Mouse (Mus musculus) hindbrain, embryonic 10.5 days (tissue): ENCODE data around the gene Serpine1. TPM values are rescaled to one million over a fixed set of nuclear protein-coding genes. Genes with fewer than 3 reads are reported as not detected.
A peak's percentile ranks its signal among the peaks of the same experiment; 100 is the strongest.

ENCODE experiments used
- DNase-seq: peaks from one replicate; pipeline ENCODE4 v3.0.0-alpha.2; 2017; ENCODE audit warnings: low spot score
- H3K27ac ChIP-seq: fragments of 300-500 bp; sonication (generic); 2 replicates; pipeline ENCODE4 v1.5.1; 2016; ENCODE audit warnings: mild to moderate bottlenecking, moderate library complexity
- H3K27me3 ChIP-seq: fragments of 300-500 bp; sonication (generic); 2 replicates; pipeline ENCODE4 v1.6.1; 2016; ENCODE audit warnings: mild to moderate bottlenecking; ENCODE audit not compliant: poor library complexity, insufficient read depth, severe bottlenecking
- H3K36me3 ChIP-seq: fragments of 300-500 bp; sonication (generic); 2 replicates; pipeline ENCODE4 v1.6.1; 2016; ENCODE audit warnings: mild to moderate bottlenecking, moderate library complexity
- H3K4me1 ChIP-seq: fragments of 300-500 bp; sonication (generic); replicated peaks from 2 replicates; pipeline ENCODE4 v1.6.1; 2016; ENCODE audit warnings: mild to moderate bottlenecking
- H3K4me3 ChIP-seq: fragments of 300-500 bp; sonication (generic); 2 replicates; pipeline ENCODE4 v1.5.1; 2016; ENCODE audit warnings: mild to moderate bottlenecking, moderate library complexity
- H3K9me3 ChIP-seq: fragments of 300-500 bp; sonication (generic); 2 replicates; pipeline ENCODE4 v1.6.1; 2016; ENCODE audit warnings: mild to moderate bottlenecking, moderate library complexity
- WGBS: fragments of 180-500 bp; shearing (Covaris S2); methylation state at CpG from one replicate; pipeline ENCODE4 v1.1.7; 2016; 5-methylcytosine and 5-hydroxymethylcytosine counted together
- polyA plus RNA-seq: library from polyadenylated mRNA; unstranded; fragments of >200 nt; fragmentation: Nextera tagmentation; extraction: Ambion mirVana; gene quantifications from 2 replicates; pipeline ENCODE4 v1.2.1, GENCODE M21; 2016

Serpine1 gene
- polyA plus RNA-seq, 1 experiment from 2014 or later, result not detected

DNA sequence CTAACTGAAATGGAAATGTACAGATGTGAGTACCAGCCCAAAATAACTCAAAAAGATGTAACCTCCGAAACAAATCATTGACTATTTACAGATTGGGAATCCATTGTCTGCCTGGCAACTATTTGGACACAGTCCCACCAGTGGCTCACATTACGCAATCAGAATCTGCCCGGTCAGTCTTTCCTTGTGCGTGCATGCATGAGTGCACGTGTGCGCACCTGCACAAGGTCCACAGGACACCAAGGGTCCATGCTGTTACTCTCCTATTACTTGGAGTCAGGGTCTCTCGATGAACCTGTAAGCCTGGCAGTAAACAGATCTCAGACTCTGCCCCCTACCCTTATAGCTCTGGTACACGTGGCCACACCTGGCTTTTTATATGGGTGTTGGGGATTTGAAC lies 35.6 kb upstream of the Serpine1 start:
- Histone ChIP-seq H3K27ac (no peak overlapping the region), H3K27me3 (no peaks in the 10 kb centered on the region), H3K4me1 (peaks cover 15% of the 10 kb centered on the region), H3K4me3 (no peak overlapping the region), H3K9me3 (peaks cover 10% of the 10 kb centered on the region; the same call in 1 of the 2 replicates), H3K36me3 (peaks cover 12% of the 10 kb centered on the region)
- DNase-seq, result no peak
- WGBS, result 84% methylated on average over 8 of the region's 8 CpGs

DNA sequence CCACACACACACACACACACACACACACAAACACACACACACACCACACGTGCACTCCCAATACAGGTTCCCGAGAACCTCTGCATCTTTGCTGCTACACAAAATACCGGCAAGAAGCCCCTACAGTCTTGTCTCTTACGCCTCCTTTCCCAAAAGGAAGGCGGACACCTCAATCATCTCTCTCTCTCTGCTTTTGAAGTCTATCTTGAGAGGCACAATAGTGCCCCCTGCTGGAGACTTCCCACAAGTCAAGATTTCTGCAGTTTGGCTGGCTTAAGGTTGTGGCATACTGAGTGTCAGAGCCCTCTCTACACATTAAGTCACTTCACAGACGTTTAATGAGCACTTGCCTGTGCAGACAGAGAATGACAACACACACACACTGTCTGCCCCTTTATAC lies 35.0 kb upstream of the Serpine1 start:
- 0 out of 2 replicates have a peak, but pooled peaks cover 5% of the 10 kb centered on the region for H3K9me3 ChIP-seq
- DNase-seq, result peak; percentile 80
- H3K27ac ChIP-seq, result no peak overlapping the region
- no peak overlapping the region; the same call in 1 of the 2 replicates for H3K4me3 ChIP-seq
- H3K4me1 ChIP-seq, result peaks cover 16% of the 10 kb centered on the region
- WGBS, result 10% methylated on average over 6 of the region's 6 CpGs
- peaks cover 7% of the 10 kb centered on the region; the same call in 1 of the 2 replicates for H3K36me3 ChIP-seq
- no peaks in the 10 kb centered on the region for H3K27me3 ChIP-seq

DNA sequence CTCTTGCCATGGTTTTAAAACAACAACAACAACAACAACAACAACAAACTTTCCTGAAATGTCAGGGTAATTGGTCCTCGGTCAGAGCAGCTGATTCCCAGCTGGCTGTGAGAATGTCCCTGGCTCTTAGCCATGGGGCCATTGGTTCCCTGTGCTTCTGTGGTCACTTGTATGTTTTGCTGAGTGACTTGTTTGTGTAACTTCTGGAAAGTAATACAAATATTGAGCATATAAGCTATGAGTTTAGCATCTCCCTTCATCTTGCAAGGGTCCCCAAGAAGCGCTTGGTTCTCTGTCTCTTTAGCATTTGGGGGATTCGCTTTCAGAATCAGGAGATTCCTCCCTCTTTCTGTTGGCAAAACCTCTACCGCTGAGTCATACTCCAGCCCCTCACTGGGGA lies 34.4 kb upstream of the Serpine1 start:
- H3K36me3 ChIP-seq, result peaks cover 2% of the 10 kb centered on the region; the same call in 1 of the 2 replicates
- DNase-seq, result no peak
- H3K4me3 ChIP-seq, result no peak overlapping the region
- H3K27me3 ChIP-seq, result no peaks in the 10 kb centered on the region
- 81% methylated on average over 4 of the region's 4 CpGs for WGBS
- H3K9me3 ChIP-seq, result 0 out of 2 replicates have a peak, but pooled peaks cover 5% of the 10 kb centered on the region
- H3K4me1 ChIP-seq, result peaks cover 16% of the 10 kb centered on the region
- no peak overlapping the region for H3K27ac ChIP-seq

DNA sequence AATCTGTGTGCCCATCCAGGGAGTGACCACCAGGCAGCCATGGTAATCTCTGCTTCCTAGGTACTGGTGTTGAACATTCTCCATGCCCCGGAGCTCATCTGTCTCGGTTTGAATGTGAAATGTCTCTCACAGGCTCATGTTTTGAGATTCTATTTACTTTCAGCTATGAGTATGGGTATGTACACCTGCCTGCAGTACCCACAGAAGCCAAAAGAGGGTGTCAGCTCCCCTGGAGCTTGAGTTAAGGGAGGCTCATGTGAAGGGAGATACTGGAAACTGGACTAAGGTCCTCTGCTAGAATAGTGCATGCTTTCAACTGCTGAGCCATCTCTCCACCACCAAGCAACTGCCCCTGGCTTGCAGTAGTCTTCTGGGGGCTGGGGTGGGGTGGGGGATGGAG lies 31.9 kb upstream of the Serpine1 start:
- H3K27me3 ChIP-seq, result no peaks in the 10 kb centered on the region
- no peak overlapping the region for H3K27ac ChIP-seq
- peaks cover 16% of the 10 kb centered on the region for H3K4me1 ChIP-seq
- H3K4me3 ChIP-seq, result no peak overlapping the region
- no peaks in the 10 kb centered on the region for H3K9me3 ChIP-seq
- 93% methylated on average over 2 of the region's 2 CpGs for WGBS
- DNase-seq, result no peak
- no peaks in the 10 kb centered on the region for H3K36me3 ChIP-seq

DNA sequence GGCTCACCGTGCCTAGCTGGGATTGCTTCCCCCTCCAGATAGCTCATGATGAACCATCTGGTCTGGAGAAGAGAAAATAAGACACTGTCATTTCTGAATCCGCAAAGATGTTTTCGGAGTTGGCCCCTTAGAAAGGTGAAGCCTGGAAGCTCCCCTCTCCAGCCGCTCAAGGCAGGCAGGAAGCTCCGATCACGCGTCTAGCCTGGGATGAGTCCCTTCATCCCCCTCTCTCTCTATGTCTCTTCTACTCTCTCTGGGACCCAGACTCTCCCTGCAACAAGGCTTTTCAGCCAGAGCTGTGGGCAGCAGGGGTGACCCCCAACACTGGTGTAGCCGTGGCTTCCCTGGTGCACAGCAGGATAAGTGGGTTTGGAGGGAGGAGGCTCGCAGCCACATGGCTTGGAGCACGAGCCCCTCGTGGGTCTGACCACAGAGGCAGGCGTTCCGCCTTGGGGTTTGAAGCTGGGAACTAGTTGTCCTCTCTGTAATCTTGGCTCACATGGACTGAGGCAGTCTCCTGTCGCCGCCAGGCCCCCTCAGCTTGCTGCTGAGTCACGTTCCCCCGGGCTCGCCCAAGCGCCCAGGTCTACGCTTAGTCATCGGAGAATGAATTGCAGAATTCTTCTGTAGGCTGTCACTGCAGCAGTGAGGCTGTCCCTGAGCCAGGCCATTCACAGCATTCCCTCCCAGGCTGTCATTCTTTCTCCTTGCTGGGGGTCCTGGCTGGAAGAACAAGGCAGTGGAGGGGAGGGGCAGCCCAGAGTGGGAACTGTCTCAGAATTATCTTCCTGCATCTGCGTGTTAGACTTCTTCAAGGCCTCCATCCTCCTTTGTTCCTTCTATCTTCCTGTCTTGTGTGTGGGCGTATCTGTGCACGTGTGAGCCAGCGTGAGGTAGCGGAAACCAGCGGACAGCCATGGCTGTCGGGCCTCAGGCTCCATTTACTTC lies 30.8 kb upstream of the Serpine1 start:
- Histone ChIP-seq H3K4me1 (peaks cover 16% of the 10 kb centered on the region), H3K27ac (peak overlapping the region; percentile 71), H3K9me3 (no peaks in the 10 kb centered on the region), H3K27me3 (no peaks in the 10 kb centered on the region), H3K36me3 (no peaks in the 10 kb centered on the region), H3K4me3 (no peak overlapping the region)
- 67% methylated on average over 28 of the region's 28 CpGs for WGBS
- no peak for DNase-seq

DNA sequence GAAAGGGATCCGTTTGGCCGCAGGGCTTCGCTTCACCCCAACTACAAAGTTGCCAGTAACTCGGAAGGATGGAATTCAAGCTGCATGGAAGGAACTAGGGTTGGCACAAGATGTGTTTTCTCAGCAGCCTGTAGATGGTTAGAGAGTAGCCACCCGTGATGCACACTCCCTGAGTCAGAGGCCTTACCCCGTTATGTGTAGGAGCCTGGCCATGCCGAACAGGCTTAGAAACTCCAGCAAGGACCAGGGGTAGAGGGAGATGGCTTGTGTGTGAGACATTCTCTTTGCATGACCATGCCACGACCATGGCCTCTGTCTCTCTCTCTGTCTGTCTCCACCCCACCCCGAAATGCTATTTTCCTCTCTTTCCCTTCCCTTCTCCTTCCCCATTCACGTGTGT lies 30.0 kb upstream of the Serpine1 start:
- Histone ChIP-seq H3K4me1 (peaks cover 15% of the 10 kb centered on the region), H3K27ac (0 out of 2 replicates have a peak overlapping the region, but pooled peaks have one; percentile 71), H3K4me3 (no peak overlapping the region), H3K36me3 (no peaks in the 10 kb centered on the region), H3K27me3 (no peaks in the 10 kb centered on the region), H3K9me3 (no peaks in the 10 kb centered on the region)
- WGBS, result 78% methylated on average over 10 of the region's 10 CpGs
- DNase-seq, result no peak

DNA sequence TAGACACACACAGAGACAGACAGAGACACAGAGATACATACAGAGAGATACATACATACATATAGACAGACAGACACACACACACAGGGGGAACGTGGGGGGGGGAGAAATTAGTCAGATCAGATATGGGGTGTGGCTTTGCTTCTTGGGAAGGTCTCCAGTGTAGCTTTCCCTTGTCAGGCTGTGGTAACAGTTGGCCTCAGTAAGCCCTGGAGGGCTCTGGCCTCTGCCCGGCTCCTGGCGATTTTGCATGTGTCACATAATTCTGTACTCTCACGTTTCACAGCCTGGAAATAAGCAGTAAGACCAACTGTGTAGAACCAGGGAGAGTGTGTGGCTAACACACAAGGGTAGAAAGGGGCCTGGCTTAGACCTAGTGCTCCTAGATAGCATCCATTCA lies 28.6 kb upstream of the Serpine1 start:
- Histone ChIP-seq H3K27ac (no peak overlapping the region), H3K36me3 (no peaks in the 10 kb centered on the region), H3K4me1 (peaks cover 12% of the 10 kb centered on the region), H3K27me3 (no peaks in the 10 kb centered on the region), H3K9me3 (no peaks in the 10 kb centered on the region), H3K4me3 (no peak overlapping the region)
- no peak for DNase-seq
- 66% methylated on average over 4 of the region's 4 CpGs for WGBS

DNA sequence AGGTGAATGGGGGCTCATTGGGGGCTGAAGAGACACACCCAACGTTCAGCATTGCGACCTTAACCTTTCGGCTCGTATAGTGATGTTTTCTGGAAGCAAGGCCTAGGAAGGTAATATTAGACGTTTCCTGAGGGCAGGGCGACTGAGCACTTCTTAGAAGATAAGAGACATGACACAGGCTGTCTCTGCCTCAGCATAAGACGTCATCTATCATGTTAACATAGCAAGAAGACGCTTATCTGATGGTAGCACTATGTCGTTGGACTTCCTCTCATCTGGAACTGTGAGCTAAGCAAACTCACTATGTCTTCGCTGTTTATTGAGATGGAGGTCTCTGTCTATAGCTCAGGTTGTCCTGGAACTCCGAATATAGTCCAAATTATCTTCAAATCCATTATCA lies 26.4 kb upstream of the Serpine1 start:
- no peaks in the 10 kb centered on the region for H3K9me3 ChIP-seq
- peaks cover 9% of the 10 kb centered on the region for H3K4me1 ChIP-seq
- H3K27ac ChIP-seq, result no peak overlapping the region
- H3K4me3 ChIP-seq, result no peak overlapping the region
- H3K27me3 ChIP-seq, result no peaks in the 10 kb centered on the region
- H3K36me3 ChIP-seq, result no peaks in the 10 kb centered on the region
- DNase-seq, result no peak
- WGBS, result 77% methylated on average over 11 of the region's 11 CpGs

DNA sequence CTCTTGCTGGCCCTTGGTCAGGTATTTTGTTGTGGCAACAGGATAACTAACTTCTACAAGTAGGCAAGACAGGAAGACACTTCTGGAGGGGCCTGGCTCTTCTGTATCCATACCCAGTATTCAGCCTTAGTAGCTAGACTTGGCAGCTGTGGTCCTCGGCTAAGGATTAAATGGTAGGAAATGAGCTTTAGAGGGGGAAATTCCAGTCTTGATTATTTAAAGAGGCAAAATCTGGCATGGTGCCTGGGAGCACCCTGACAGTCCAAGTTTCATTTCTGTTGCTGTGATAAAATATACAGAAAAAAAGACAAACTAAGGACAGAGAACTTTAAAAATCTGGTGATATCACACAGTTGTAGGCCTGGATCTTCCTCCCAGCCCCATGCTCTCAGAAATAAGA lies 24.0 kb upstream of the Serpine1 start:
- Histone ChIP-seq H3K4me1 (no peaks in the 10 kb centered on the region), H3K9me3 (no peaks in the 10 kb centered on the region), H3K27ac (no peak overlapping the region), H3K27me3 (no peaks in the 10 kb centered on the region), H3K4me3 (no peak overlapping the region), H3K36me3 (no peaks in the 10 kb centered on the region)
- 98% methylated on average over 1 of the region's 1 CpGs for WGBS
- no peak for DNase-seq

DNA sequence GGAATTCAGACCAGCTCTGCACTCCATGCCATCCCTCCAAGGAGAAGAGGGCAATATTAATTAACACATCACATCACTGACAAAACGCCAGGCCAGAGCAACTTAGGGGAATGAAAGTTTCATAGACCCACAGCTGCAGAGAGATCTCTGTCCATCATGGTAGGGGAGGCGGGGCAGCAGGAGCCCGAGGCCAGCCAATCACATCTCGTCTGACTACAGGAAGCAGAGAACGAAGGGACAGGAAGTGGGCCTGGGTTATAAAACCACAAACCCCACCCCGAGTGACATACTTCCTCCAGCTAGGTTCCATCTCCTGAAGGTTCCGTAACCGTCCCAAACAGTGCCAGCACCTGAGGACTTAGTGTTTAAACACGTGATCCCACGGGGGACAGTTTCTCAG lies 23.1 kb upstream of the Serpine1 start:
- Histone ChIP-seq H3K27me3 (no peaks in the 10 kb centered on the region), H3K27ac (no peak overlapping the region), H3K9me3 (no peaks in the 10 kb centered on the region), H3K4me3 (no peak overlapping the region), H3K36me3 (no peaks in the 10 kb centered on the region), H3K4me1 (no peaks in the 10 kb centered on the region)
- WGBS, result 87% methylated on average over 10 of the region's 10 CpGs
- no peak for DNase-seq

DNA sequence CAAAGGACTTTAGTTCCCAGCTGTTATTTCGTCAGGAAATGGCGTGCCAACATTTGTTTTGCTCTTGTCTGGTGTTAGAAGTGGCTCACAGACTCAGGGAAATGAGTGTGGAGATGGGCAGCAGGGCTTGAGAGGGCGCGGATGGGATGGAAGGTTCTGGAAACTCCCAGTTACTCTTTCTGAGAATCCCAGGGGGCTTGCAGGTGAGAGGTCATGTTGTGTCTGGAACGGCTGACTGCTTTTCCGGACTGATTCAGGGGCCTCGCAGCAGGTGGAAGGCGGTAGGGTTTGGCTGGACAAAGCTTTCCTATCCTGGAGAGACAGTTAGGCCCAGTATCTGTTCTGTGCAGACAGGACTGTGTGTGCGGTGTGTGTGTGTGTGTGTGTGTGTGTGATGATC lies 21.7 kb upstream of the Serpine1 start:
- Histone ChIP-seq H3K36me3 (no peaks in the 10 kb centered on the region), H3K9me3 (0 out of 2 replicates have a peak, but pooled peaks cover 2% of the 10 kb centered on the region), H3K27ac (no peak overlapping the region), H3K27me3 (no peaks in the 10 kb centered on the region), H3K4me3 (no peak overlapping the region), H3K4me1 (no peaks in the 10 kb centered on the region)
- WGBS, result 76% methylated on average over 9 of the region's 9 CpGs
- DNase-seq, result no peak

DNA sequence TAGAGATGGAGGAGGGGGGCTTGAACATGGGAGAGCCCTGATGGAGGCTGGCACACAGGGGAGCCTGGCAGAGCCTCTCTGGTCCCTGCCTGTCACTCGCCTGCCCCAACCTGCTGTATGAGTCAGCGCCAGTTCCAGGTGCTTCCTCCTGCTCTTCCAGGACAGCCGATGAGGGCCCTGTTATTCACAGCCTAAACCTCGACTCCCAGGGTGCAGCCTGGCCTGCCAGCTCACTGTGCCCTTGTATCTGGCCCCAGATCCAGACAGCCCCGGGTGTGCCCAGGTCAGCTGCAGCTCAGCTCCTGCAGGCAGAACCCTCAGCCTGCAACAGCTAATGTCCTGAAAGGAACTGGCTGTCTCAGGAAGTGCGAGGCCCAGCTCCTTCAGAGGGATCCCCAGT lies 19.5 kb upstream of the Serpine1 start:
- Histone ChIP-seq H3K36me3 (no peaks in the 10 kb centered on the region), H3K27ac (peak overlapping the region; percentile 42; the same call in 1 of the 2 replicates), H3K27me3 (no peaks in the 10 kb centered on the region), H3K4me1 (no peaks in the 10 kb centered on the region), H3K4me3 (no peak overlapping the region), H3K9me3 (peaks cover 15% of the 10 kb centered on the region; the same call in 1 of the 2 replicates)
- DNase-seq, result no peak
- 72% methylated on average over 6 of the region's 6 CpGs for WGBS

DNA sequence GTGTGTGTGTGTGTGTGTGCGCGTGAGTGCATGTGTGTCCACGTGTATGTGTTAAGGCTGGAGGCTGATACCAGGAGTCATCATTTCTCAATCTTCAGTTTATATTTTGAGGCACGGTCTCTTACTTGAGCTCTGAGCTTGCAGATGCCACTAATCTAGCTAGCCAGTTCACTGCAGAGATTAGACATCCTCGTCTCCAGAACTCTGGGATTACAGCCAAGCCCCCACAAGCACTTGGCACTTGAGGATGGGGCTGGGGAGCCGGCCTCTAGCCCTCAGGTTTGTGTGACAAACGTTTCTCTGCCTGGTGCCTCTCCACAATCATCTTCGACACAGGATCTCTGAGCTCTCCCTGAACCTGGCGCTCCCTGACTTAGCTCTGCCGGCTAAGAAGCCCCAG lies 18.8 kb upstream of the Serpine1 start:
- no peaks in the 10 kb centered on the region for H3K27me3 ChIP-seq
- H3K27ac ChIP-seq, result no peak overlapping the region
- peaks cover 15% of the 10 kb centered on the region; the same call in 1 of the 2 replicates for H3K9me3 ChIP-seq
- no peaks in the 10 kb centered on the region for H3K36me3 ChIP-seq
- no peak for DNase-seq
- no peak overlapping the region for H3K4me3 ChIP-seq
- H3K4me1 ChIP-seq, result no peaks in the 10 kb centered on the region
- 83% methylated on average over 10 of the region's 10 CpGs for WGBS
